Mouse (Mus musculus) retina, postnatal 7 days (tissue): ENCODE data around the gene Gm9837.
"Not testable (repeated sequence)": the region's sequence is repeated elsewhere in the genome, so short reads cannot be mapped to it uniquely, and the experiment has no call there.

ENCODE experiments used
- DNase-seq: peaks from one replicate; pipeline ENCODE4 v3.0.0-alpha.2; 2012; ENCODE audit warnings: low read depth, low spot score

Gm9837 gene

DNA sequence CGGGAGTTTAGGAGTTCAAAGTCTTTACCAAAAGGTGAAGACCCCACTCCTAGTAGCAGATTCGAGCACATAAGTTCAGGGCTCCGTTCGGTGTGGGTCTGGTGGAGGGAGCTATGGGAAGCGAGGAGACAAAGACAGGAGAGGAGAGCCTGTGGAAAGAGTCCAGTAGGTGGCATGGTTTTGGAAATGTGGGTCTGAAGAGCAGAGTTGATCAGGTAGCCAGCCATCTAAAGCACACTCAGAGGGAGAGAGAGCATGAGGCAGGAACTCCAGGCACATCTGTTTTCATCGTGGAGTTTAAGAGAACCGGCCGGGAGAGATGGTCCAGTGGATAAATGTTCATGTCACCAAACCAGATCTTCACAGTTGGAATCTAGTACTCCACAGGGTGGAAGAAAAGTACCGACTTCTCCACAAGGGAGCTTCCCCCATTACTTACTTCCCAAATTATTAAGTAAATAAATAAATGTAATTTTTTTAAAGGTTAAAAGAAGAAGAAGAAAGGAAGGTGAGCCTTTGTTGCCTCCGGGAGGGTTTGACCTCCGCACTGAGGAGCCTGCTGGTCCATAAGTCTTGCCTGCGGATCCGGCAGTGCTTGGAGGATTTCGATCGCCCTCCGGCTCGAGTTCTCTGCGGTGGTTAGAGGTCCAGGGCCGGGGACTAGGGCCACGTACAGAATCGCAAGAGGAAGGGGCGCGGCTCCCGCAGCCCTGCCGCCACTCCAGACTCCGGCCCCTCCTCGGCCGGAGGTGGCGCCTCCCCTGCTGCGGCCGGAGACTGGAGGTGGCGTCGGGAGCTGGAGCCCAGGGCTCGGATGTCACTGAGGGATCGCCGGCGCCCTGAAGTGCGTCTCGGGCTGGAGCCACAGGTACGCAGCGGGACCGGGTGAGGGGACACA lies 13.6 kb downstream of the Gm9837 start, which contains the start of the genes Gm10447 and Shroom1:
TSS of gene Gm10447 (minus strand) at position 637 of the 898 bp plus-strand sequence.
TSS of gene Shroom1 (plus strand) at position 732 of the 898 bp plus-strand sequence.
- no peak for DNase-seq

- no peak for DNase-seq
Observed at GRCm38 (mm10) chr11:53453031-53453430, 17.2 kb downstream of the Gm9837 start.

- DNase-seq, result no peak
Observed at GRCm38 (mm10) chr11:53452396-53452795, 17.9 kb downstream of the Gm9837 start.

GRCm38 (mm10) chr11:53451361-53451760 lies 18.9 kb downstream of the Gm9837 start:
- DNase-seq, result no peak

DNA sequence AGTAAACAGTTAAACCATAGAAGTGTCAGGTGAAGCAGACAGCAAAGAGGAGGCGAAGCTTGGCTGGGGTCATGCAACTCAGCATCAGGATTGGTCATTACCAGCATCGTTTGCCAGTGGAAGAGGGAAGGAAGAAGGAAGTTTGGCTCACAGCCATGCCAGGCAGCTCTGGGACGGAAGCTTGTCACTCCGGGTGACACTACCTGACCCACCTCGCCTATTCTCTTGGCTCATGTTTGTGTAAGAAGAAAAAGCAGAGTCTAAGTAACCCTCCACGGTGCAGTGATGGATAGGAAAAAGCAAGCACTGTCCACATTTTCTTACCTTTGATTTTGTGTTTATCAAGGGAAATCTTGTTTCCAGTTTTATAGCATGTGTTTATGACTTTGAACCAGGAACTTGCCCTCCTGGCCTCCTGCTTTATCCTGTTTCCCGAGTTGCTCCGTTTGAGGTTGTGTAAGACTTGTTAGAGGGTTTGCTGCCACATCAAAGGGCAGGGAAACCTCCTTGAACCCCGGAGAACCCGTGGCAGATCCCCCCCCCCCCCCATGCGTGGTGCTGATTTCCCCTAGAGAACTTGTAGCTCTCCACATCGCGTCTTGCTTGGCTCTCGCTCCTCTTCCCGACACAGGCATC lies 20.1 kb downstream of the Gm9837 start:
- no peak for DNase-seq

GRCm38 (mm10) chr11:53448529-53448928 lies 21.8 kb downstream of the Gm9837 start:
- no peak for DNase-seq

GRCm38 (mm10) chr11:53447996-53448395 lies 22.3 kb downstream of the Gm9837 start:
- no peak for DNase-seq

DNA sequence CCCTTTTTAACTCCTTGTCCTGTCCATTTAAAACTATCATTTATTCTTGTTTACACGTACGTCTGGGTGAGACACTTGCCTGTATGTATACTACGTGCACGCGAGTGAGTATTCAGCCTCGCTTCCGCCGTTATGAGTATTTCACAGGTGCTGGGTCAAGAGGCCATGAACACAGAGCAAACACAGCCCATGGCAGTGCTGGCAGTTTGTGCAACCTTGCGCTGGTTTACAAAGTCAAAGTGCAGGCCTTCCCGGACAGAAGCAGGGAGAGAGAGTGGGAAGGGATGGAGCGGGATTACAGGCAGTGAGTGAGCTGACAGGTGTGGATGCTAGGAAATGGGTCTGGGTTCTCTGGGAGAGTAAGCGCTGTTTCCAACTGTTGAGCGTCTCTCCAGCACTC lies 24.1 kb downstream of the Gm9837 start:
- no peak for DNase-seq

- DNase-seq, result no peak
Observed at GRCm38 (mm10) chr11:53445562-53445961, 24.7 kb downstream of the Gm9837 start.

DNA sequence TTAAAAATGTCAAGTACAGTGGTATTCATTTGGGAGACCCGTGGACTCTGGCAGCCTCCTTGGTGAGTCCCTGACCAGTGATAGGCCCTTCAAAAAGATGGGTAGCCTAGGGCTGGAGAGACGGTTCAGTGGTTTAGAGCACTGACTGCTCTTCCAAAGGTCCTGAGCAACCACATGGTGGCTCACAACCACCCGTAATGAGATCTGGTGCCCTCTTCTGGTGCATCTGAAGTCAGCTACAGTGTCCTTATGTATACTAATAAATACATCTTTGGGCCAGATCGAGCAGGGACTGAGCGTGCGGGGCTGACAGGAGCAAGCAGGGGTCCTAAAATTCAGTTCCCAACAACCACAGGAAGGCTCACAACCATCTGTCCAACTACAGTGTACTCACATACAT lies 26.4 kb downstream of the Gm9837 start:
- DNase-seq, result no peak

DNA sequence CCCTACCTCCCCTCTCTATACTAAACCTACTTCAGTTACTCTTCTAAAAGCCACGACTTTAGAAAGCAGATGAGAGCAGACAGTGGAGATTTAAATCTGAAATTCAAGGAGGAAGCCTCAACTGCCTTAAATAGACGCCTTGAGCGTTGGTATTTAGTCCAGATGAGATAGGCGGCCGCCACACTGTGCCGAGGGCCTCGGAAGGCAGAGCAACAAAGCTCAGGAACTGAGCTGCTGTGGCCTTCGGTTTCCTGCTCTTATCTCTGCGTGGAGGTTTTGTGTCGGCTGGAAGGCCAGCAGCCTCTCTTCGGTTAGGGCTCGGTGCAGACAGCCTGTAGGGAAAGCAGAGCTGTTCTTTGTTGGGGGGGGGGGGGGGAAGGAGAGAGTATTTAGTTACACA lies 28.4 kb downstream of the Gm9837 start:
- no peak for DNase-seq

DNA sequence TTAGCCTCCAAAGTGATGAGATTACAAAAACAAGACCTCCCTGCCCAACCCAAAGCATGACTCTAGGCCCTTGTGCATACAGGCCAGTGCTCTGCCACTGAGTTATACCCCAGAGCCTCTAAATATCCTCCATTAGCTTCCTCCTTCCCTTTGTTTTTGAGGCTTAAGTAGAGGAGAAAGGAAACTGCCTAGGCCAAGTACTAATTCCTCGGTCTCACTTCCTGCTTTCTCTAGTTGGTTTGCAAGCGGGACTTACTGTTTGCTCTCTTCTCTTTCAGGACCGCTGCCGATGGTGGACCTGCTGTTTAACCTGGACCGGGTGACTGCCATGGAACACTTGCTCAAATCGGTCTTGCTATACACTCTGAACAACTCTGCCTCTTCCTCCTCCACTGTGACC lies 33.9 kb downstream of the Gm9837 start:
- no peak for DNase-seq

GRCm38 (mm10) chr11:53435504-53435903 lies 34.8 kb downstream of the Gm9837 start:
- DNase-seq, result no peak

GRCm38 (mm10) chr11:53433057-53433456 lies 37.2 kb downstream of the Gm9837 start:
- DNase-seq, result no peak

DNA sequence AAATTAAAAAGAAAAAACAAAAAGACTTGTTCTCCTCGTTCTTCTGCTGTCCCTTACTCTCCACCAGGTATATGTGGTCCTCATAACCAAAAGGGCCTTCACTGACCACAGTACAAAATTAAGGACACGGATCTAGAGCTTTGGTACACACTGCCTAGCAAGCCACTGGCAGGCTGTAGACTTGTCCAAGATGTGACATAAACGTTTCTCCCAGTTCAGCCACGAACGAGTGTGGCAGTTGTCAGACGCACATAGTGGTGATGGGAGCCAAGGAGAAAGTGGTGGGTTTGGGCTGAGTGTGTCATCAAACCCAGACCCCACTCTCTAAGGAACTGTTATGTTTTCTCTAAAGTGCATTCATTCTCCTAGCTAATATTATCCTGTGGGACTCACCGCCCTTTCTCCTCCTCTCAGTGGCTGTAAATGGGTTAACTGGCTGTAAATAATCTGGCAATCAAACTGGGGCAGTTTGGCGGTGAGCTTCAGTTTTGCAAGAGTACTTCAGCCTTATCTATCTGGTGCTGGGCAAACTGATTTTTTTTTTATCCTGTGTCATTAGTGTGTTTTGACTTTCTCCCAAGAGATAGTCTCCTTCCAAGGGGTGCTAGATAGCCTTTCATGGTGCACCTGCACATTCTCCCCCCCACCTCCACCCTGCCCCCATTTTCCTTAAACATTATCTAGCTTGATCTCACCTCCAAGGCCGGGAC lies 38.8 kb downstream of the Gm9837 start:
- DNase-seq, result no peak

DNA sequence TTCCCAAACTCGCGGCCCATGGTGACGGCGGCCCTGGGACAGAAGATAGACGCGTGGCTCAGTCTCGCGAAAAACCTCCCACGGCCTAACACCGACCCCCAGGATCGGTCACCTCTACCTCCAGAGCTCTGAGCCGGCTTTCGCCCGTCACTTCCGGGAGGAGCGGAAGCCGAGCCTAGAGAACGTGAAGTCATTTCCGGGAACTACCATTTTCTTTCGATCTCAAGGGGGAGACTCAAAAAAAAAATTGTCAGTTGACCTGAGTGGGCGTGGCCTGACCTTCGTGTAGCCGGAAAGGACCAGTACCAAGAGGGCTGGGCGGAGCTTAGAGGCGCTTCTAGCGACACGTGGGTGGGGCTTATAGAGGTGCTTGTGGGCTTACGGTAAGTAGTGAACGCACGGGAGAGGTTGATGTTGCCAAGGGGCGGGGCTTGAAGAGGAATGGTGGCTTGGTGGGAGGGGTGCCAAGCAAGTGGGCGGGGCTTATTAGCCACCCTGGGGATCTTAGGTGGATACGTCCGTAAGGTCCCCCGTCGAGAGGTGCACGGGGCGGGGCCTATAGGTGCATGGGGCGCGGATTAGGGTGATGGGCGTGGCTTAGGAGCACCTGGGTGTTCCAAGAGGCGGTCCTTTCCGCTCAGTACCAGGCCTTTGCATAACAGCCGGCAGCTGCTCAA lies 39.5 kb downstream of the Gm9837 start, which contains the start of the genes Uqcrq and Gdf9:
TSS of gene Uqcrq (minus strand) at position 162 of the 677 bp plus-strand sequence.
TSS of gene Gdf9 (plus strand) at position 354 of the 677 bp plus-strand sequence.
- peak; percentile 100 for DNase-seq

GRCm38 (mm10) chr11:53430300-53430669 lies 40.0 kb downstream of the Gm9837 start:
- no peak for DNase-seq

DNA sequence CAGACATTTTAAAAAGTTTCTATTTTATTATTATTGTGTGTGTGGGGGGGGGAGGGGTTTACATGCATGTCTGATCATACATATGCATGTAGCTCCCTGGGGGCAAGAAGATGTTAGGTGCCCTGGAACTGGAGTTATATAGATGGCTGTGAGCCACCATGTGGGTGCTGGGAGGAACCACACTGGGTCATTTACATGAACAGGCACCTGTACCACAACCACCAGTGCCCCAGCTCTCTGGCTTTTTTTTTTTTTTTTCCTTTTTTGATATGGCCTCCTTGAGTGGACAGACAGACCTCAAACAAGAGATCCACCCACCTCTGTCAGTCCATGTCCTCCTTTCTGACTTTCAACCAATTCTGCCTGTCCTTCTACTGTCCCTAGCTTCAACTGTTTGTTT lies 41.1 kb downstream of the Gm9837 start:
- DNase-seq, result no peak

GRCm38 (mm10) chr11:53428716-53429057 lies 41.6 kb downstream of the Gm9837 start:
- DNase-seq, result no peak

- DNase-seq, result no peak
Observed at GRCm38 (mm10) chr11:53427993-53428715, 42.1 kb downstream of the Gm9837 start.

GRCm38 (mm10) chr11:53426914-53427313 lies 43.4 kb downstream of the Gm9837 start:
- DNase-seq, result not testable (repeated sequence)
